Mouse (Mus musculus) inflammation-experienced regulatory T-cells, adult 6 months (primary cell): ENCODE data around the gene Amotl1. TPM values are rescaled to one million over a fixed set of nuclear protein-coding genes. Genes with fewer than 3 reads are reported as not detected.

ENCODE experiments used
- ATAC-seq: one replicate; pipeline ENCODE4 v1.8.0; 2017
- polyA plus RNA-seq, 3 experiments: library from polyadenylated mRNA; unstranded; fragments of 100-300 nt; shearing (Covaris generic); gene quantifications; one replicate each; pipeline ENCODE4 v1.2.1; 2017

The Amotl1 gene
- polyA plus RNA-seq, 3 experiments from 2014 or later: 0.04 to 0.72 TPM; not detected in 1

- ATAC-seq: no peak
These were observed 3.4 kb downstream of the Amotl1 start for GRCm38 (mm10) chr9:14641310-14642067.

GRCm38 (mm10) chr9:14636244-14636643, 8.6 kb downstream of the Amotl1 start:
- no peak for ATAC-seq

- no peak for ATAC-seq
These were observed 9.3 kb downstream of the Amotl1 start for GRCm38 (mm10) chr9:14635551-14635950.

- no peak for ATAC-seq
These were observed 10.7 kb downstream of the Amotl1 start for GRCm38 (mm10) chr9:14634155-14634554.

- ATAC-seq: no peak
These were observed 12.3 kb downstream of the Amotl1 start for GRCm38 (mm10) chr9:14632365-14633163.

GRCm38 (mm10) chr9:14631729-14632128, 13.1 kb downstream of the Amotl1 start:
- no peak for ATAC-seq

- no peak for ATAC-seq
These were observed 17.3 kb downstream of the Amotl1 start for GRCm38 (mm10) chr9:14627525-14627924.

GRCm38 (mm10) chr9:14625961-14626360, 18.9 kb downstream of the Amotl1 start:
- ATAC-seq: no peak

GRCm38 (mm10) chr9:14625024-14625423, 19.8 kb downstream of the Amotl1 start:
- ATAC-seq: no peak

GRCm38 (mm10) chr9:14623928-14624327, 20.9 kb downstream of the Amotl1 start:
- no peak for ATAC-seq

GRCm38 (mm10) chr9:14623250-14623649, 21.6 kb downstream of the Amotl1 start:
- no peak for ATAC-seq

- ATAC-seq: no peak
These were observed 22.0 kb downstream of the Amotl1 start for GRCm38 (mm10) chr9:14622848-14623247.

GRCm38 (mm10) chr9:14620107-14620506, 24.7 kb downstream of the Amotl1 start:
- ATAC-seq: no peak

GRCm38 (mm10) chr9:14614931-14615880, 29.6 kb downstream of the Amotl1 start:
- no peak for ATAC-seq

- no peak for ATAC-seq
These were observed 30.5 kb downstream of the Amotl1 start for GRCm38 (mm10) chr9:14614205-14614930.

GRCm38 (mm10) chr9:14613308-14614204, 31.3 kb downstream of the Amotl1 start:
- no peak for ATAC-seq

GRCm38 (mm10) chr9:14612588-14612987, 32.3 kb downstream of the Amotl1 start:
- ATAC-seq: no peak

GRCm38 (mm10) chr9:14608521-14608920, 36.3 kb downstream of the Amotl1 start:
- ATAC-seq: no peak

GRCm38 (mm10) chr9:14607464-14607863, 37.4 kb downstream of the Amotl1 start:
- no peak for ATAC-seq

GRCm38 (mm10) chr9:14605992-14606391, 38.9 kb downstream of the Amotl1 start:
- ATAC-seq: no peak

- no peak for ATAC-seq
These were observed 40.5 kb downstream of the Amotl1 start for GRCm38 (mm10) chr9:14604363-14604762.
